Mouse (Mus musculus) thymus, adult 2 months (tissue): ENCODE data around the gene Klf9. TPM values are rescaled to one million over a fixed set of nuclear protein-coding genes. Genes with fewer than 3 reads are reported as not detected.

ENCODE experiments used
- DNase-seq: peaks from one replicate; pipeline ENCODE4 v3.0.0; 2021
- H3K27ac ChIP-seq: fragments of 200-500 bp; 2 replicates; pipeline ENCODE4 v1.5.1; 2012; ENCODE audit warnings: low read length, control low read depth; ENCODE audit not compliant: control insufficient read depth, insufficient read depth
- H3K27me3 ChIP-seq: fragments of 200-500 bp; 2 replicates; pipeline ENCODE4 v1.6.1; 2012; ENCODE audit warnings: mild to moderate bottlenecking, low read length, moderate library complexity, mixed read lengths; ENCODE audit not compliant: control insufficient read depth, insufficient read depth
- H3K36me3 ChIP-seq: fragments of 200-500 bp; 2 replicates; pipeline ENCODE4 v1.6.1; 2012; ENCODE audit warnings: mild to moderate bottlenecking, low read length, moderate library complexity; ENCODE audit not compliant: control insufficient read depth, insufficient read depth
- H3K4me1 ChIP-seq: fragments of 200-500 bp; replicated peaks from 2 replicates; pipeline ENCODE4 v1.6.1; 2012; ENCODE audit warnings: low read length; ENCODE audit not compliant: control insufficient read depth, insufficient read depth
- H3K4me3 ChIP-seq: fragments of 200-500 bp; 2 replicates; pipeline ENCODE4 v1.5.1; 2012; ENCODE audit warnings: mild to moderate bottlenecking, low read length, control low read depth, moderate library complexity; ENCODE audit not compliant: control insufficient read depth, insufficient read depth
- CTCF ChIP-seq: fragments of 200-500 bp; IDR thresholded peaks from 2 replicates; pipeline ENCODE4 v1.5.1; 2012; ENCODE audit warnings: mild to moderate bottlenecking, control low read depth, low read length, moderate library complexity, borderline replicate concordance; ENCODE audit not compliant: control insufficient read depth, poor library complexity, insufficient read depth; ENCODE audit errors: extremely low read depth
- POLR2A ChIP-seq: fragments of 200-500 bp; IDR thresholded peaks from 2 replicates; pipeline ENCODE4 v1.6.1; 2012; ENCODE audit warnings: mild to moderate bottlenecking, low read length, control low read depth, moderate library complexity; ENCODE audit not compliant: control insufficient read depth, poor library complexity, insufficient read depth; ENCODE audit errors: extremely low read depth
- WGBS: fragments of 180-500 bp; shearing (Covaris S2); methylation state at CpG from one replicate; pipeline ENCODE4 v1.1.7; 2018; 5-methylcytosine and 5-hydroxymethylcytosine counted together
- polyA plus RNA-seq: library from polyadenylated mRNA; depleted of rRNA; stranded (reverse); fragments of >200 nt; gene quantifications from 2 replicates; pipeline ENCODE4 v1.2.3, GENCODE M21; 2012

Gene Klf9
- polyA plus RNA-seq, 1 experiment, result 6.9 TPM

GRCm38 (mm10) chr19:23124023-23124550, 16.9 kb upstream of the Klf9 start:
- Histone ChIP-seq H3K4me3 (no peak overlapping the region), H3K27me3 (no peaks in the 10 kb centered on the region), H3K4me1 (no peaks in the 10 kb centered on the region), H3K36me3 (no peaks in the 10 kb centered on the region), H3K27ac (no peak overlapping the region)
- 96% methylated on average over 7 of the region's 7 CpGs for WGBS
- DNase-seq, result no peak
- no peak for TF ChIP-seq CTCF
- TF ChIP-seq POLR2A, result no peak

- no peak for TF ChIP-seq CTCF
- no peak for TF ChIP-seq POLR2A
- Histone ChIP-seq H3K27me3 (no peaks in the 10 kb centered on the region), H3K27ac (no peak overlapping the region), H3K4me1 (no peaks in the 10 kb centered on the region), H3K36me3 (no peaks in the 10 kb centered on the region), H3K4me3 (no peak overlapping the region)
- 55% methylated on average over 9 of the region's 9 CpGs for WGBS
- DNase-seq, result no peak
Observed at GRCm38 (mm10) chr19:23125227-23126150, 15.5 kb upstream of the Klf9 start.

- 96% methylated on average over 2 of the region's 2 CpGs for WGBS
- no peak overlapping the region for H3K4me3 ChIP-seq
- H3K27ac ChIP-seq, result no peak overlapping the region
- TF ChIP-seq CTCF (no peak), POLR2A (no peak)
- H3K4me1 ChIP-seq, result peaks cover 5% of the 10 kb centered on the region; the same call in 1 of the 2 replicates
- no peaks in the 10 kb centered on the region for H3K36me3 ChIP-seq
- DNase-seq, result no peak
- H3K27me3 ChIP-seq, result no peaks in the 10 kb centered on the region; the same call in 1 of the 2 replicates
Observed at GRCm38 (mm10) chr19:23129908-23130307, 11.1 kb upstream of the Klf9 start.

GRCm38 (mm10) chr19:23132106-23132635, 8.9 kb upstream of the Klf9 start:
- no peak for DNase-seq
- no peak for TF ChIP-seq CTCF
- TF ChIP-seq POLR2A, result no peak
- Histone ChIP-seq H3K27me3 (no peaks in the 10 kb centered on the region; the same call in 1 of the 2 replicates), H3K36me3 (no peaks in the 10 kb centered on the region), H3K4me1 (peaks cover 21% of the 10 kb centered on the region), H3K27ac (no peak overlapping the region), H3K4me3 (no peak overlapping the region)
- 73% methylated on average over 3 of the region's 3 CpGs for WGBS

GRCm38 (mm10) chr19:23132720-23133426, 8.2 kb upstream of the Klf9 start:
- no peaks in the 10 kb centered on the region for H3K36me3 ChIP-seq
- no peak for DNase-seq
- peaks cover 21% of the 10 kb centered on the region for H3K4me1 ChIP-seq
- no peak overlapping the region for H3K27ac ChIP-seq
- 90% methylated on average over 7 of the region's 7 CpGs for WGBS
- TF ChIP-seq POLR2A (no peak), CTCF (no peak)
- no peak overlapping the region for H3K4me3 ChIP-seq
- no peaks in the 10 kb centered on the region; the same call in 1 of the 2 replicates for H3K27me3 ChIP-seq

GRCm38 (mm10) chr19:23133427-23134094, 7.5 kb upstream of the Klf9 start:
- Histone ChIP-seq H3K4me1 (peaks cover 21% of the 10 kb centered on the region), H3K27me3 (no peaks in the 10 kb centered on the region; the same call in 1 of the 2 replicates), H3K27ac (no peak overlapping the region), H3K4me3 (no peak overlapping the region), H3K36me3 (no peaks in the 10 kb centered on the region)
- no peak for DNase-seq
- TF ChIP-seq POLR2A (no peak), CTCF (no peak)
- WGBS, result 71% methylated on average over 9 of the region's 9 CpGs
